In the genomic region with DNA sequence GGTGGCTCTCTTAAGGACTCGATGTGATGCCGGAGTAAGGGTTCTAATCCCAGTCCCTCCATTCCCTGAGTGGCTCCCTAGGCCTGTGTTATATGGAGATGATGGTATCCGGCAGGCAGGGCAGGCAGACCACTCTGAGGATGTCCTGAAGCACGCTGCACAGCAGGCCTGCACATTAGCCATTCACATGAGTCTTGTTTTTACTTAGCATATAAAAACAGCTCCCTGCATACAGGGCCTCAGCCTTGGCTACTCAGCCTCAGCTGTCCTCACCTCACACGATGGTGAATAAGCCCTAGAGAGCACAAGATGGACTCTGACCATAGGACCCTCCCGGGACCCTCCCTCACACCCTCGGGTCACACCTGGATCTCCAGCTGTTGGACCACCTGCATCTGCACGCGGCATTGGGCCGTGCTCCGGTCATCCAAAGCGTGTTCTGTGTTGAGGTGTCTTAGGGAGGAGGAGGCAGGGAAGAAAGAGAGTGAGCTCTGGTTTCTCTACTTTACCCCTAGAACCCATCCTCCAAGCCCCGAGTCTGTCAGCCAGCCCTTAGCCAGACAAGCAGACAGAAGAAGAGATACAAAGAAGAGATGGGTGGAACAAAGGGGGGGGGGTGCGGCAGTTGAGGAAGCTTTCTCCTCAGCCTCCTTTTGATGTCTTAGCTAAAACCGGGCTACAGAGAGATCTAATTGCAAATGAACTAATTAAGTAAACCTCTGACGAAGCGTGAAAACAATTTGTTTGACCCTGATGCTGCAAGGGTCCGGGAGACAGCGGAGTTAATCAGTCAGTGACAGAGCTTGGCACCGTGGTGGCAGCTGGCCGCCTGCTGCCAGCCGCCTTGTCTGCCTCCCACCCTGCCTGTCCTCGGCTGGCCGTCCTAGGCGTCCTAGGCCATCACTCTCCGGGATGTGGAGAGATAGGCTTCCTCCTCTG, we compare ENCODE assay signal across 11 mouse cellular contexts. TPM values are rescaled to one million over a fixed set of nuclear protein-coding genes. Genes with fewer than 3 reads are reported as not detected.
DNase-seq lines count a peak whose midpoint lies in the region; ATAC-seq and TF ChIP-seq lines count a peak whose summit lies in the region.
"Had no signal": no experiment of that assay in that cellular context is flagged by ENCODE, and none has a peak within 500 bp of the region (broad histone marks: within the 10 kb centered on the region; RNA-seq: fewer than 3 reads in every experiment).

No protein-coding gene starts in this region.

- ATAC-seq in heart, embryonic 11.5 days (replicated peaks; ENCODE audit: insufficient number of reproducible peaks, low FRiP score, low TSS enrichment) = no peak
- peak; percentile 20; the same call in 1 of the 2 replicates for ATAC-seq in forebrain, embryonic 12.5 days (ENCODE audit: low FRiP score)
- no peak for ATAC-seq in midbrain, embryonic 11.5 days (ENCODE audit: low FRiP score)
- ATAC-seq: lung, postnatal 0 days had no signal

- H3K27me3 ChIP-seq in heart, embryonic 11.5 days (ENCODE audit: control insufficient read depth, insufficient read depth, low read length) = no peaks in the 10 kb centered on the region
- H3K27me3 ChIP-seq in forebrain, embryonic 12.5 days = peaks cover 49% of the 10 kb centered on the region
- no peaks in the 10 kb centered on the region for H3K27me3 ChIP-seq in midbrain, embryonic 11.5 days (ENCODE audit: control insufficient read depth, insufficient read depth, low read length)

- H3K4me1 ChIP-seq in heart, embryonic 11.5 days (ENCODE audit: control insufficient read depth, insufficient read depth, low read length) = peaks cover 54% of the 10 kb centered on the region
- peaks cover 7 to 67% of the 10 kb centered on the region in 2 experiments for H3K4me1 ChIP-seq in ES-E14 (ENCODE audit: control insufficient read depth in 2 of 2, insufficient read depth in 2 of 2, low read length in 2 of 2, poor library complexity in 1 of 2)
- peaks cover 97% of the 10 kb centered on the region for H3K4me1 ChIP-seq in forebrain, embryonic 12.5 days
- H3K4me1 ChIP-seq in midbrain, embryonic 11.5 days (ENCODE audit: control insufficient read depth, insufficient read depth, low read length) = peaks cover 70% of the 10 kb centered on the region

- in situ Hi-C loops in ES-E14 (cut with MboI; ENCODE audit: low sequenced_read_pairs in 2 of 2, unreplicated experiment in 2 of 2) = no loop called here

- H3K4me3 ChIP-seq in heart, embryonic 11.5 days (ENCODE audit: low read depth, low read length) = no peak overlapping the region
- no peak overlapping the region for H3K4me3 ChIP-seq in ES-E14 (ENCODE audit: insufficient read depth in 1 of 2, low read depth in 1 of 2, low read length in 2 of 2, poor library complexity in 1 of 2, severe bottlenecking in 1 of 2)
- H3K4me3 ChIP-seq in forebrain, embryonic 12.5 days (replicated peaks) = 0 out of 2 replicates have a peak overlapping the region, but pooled peaks have one; percentile 15
- H3K4me3 ChIP-seq in midbrain, embryonic 11.5 days (ENCODE audit: low read depth, low read length) = no peak overlapping the region
- H3K4me3 ChIP-seq: heart, adult 2 months had no signal

- H3K36me3 ChIP-seq in heart, embryonic 11.5 days (ENCODE audit: control insufficient read depth, insufficient read depth, low read length) = peaks cover 18% of the 10 kb centered on the region
- peaks cover 60% of the 10 kb centered on the region for H3K36me3 ChIP-seq in ES-E14 (ENCODE audit: control insufficient read depth, insufficient read depth, low read length, poor library complexity, severe bottlenecking)
- H3K36me3 ChIP-seq in forebrain, embryonic 12.5 days (replicated peaks) = peaks cover 12% of the 10 kb centered on the region
- H3K36me3 ChIP-seq in midbrain, embryonic 11.5 days (ENCODE audit: control insufficient read depth, insufficient read depth, low read length) = peaks cover 10% of the 10 kb centered on the region

- no peaks in the 10 kb centered on the region for H3K9me3 ChIP-seq in heart, embryonic 11.5 days (replicated peaks; ENCODE audit: control insufficient read depth, low read length)
- no peaks in the 10 kb centered on the region for H3K9me3 ChIP-seq in ES-E14 (ENCODE audit: control insufficient read depth, insufficient read depth, low read depth, low read length)
- no peaks in the 10 kb centered on the region for H3K9me3 ChIP-seq in forebrain, embryonic 12.5 days
- H3K9me3 ChIP-seq in midbrain, embryonic 11.5 days (ENCODE audit: control insufficient read depth, low read length) = no peaks in the 10 kb centered on the region

- no peak overlapping the region for H3K4me2 ChIP-seq in heart, embryonic 11.5 days
- H3K4me2 ChIP-seq in forebrain, embryonic 12.5 days = peak overlapping the region; percentile 50
- H3K4me2 ChIP-seq in midbrain, embryonic 11.5 days = peak overlapping the region; percentile 8; the same call in 1 of the 2 replicates

- H3K27ac ChIP-seq in heart, embryonic 11.5 days (ENCODE audit: low read depth, low read length) = 0 out of 2 replicates have a peak overlapping the region, but pooled peaks have one; percentile 10
- H3K27ac ChIP-seq in ES-E14 (ENCODE audit: insufficient read depth, low read depth, low read length, poor library complexity, severe bottlenecking) = peak overlapping the region; percentile 42; the same call in 1 of the 2 replicates
- H3K27ac ChIP-seq in forebrain, embryonic 12.5 days = peak overlapping the region; percentile 88
- H3K27ac ChIP-seq in midbrain, embryonic 11.5 days (ENCODE audit: low read depth, low read length) = peak overlapping the region; percentile 80
- H3K27ac ChIP-seq: heart, adult 2 months had no signal

- intact Hi-C loops in heart, postnatal 25 days (cut with DNase I) = loop anchor here (5.0 kb wide), 1 partner anchor 45 kb away; a partner anchor contains a TSS

- no peak for DNase-seq in heart, postnatal 25 days (ENCODE audit: low spot score)
- no peak for DNase-seq in ES-E14 (ENCODE audit: low read depth, low spot score)
- DNase-seq in midbrain, embryonic 11.5 days (ENCODE audit: low spot score, missing footprints) = peak; percentile 95
- no peak for DNase-seq in layer of hippocampus, adult 9-10 months (ENCODE audit: low spot score)
- no peak for DNase-seq in kidney, adult 9 months
- no peak for DNase-seq in right cerebral cortex, postnatal 4 days
- DNase-seq: adrenal gland, adult 8-10 months; heart, adult 2 months had no signal

- peak overlapping the region; percentile 60; the same call in 1 of the 2 replicates for H3K9ac ChIP-seq in heart, embryonic 11.5 days (ENCODE audit: low read depth, low read length)
- peak overlapping the region; percentile 21; the same call in 1 of the 2 replicates for H3K9ac ChIP-seq in ES-E14 (ENCODE audit: insufficient read depth, low read depth, low read length, poor library complexity, severe bottlenecking)
- peak overlapping the region; percentile 58 for H3K9ac ChIP-seq in forebrain, embryonic 12.5 days
- peak overlapping the region; percentile 52 for H3K9ac ChIP-seq in midbrain, embryonic 11.5 days (ENCODE audit: low read length)

- WGBS in heart, embryonic 11.5 days (ENCODE audit: insufficient replicate concordance) = 57% methylated on average over 26 of the region's 26 CpGs
- 11% methylated on average over 26 of the region's 26 CpGs for WGBS in forebrain, embryonic 12.5 days
- 19% methylated on average over 26 of the region's 26 CpGs for WGBS in midbrain, embryonic 11.5 days

TF ChIP-seq in ES-E14, 5 proteins besides CTCF, POLR2A, EP300 and RAD21:
- no peak for TF ChIP-seq ZNF384 (IDR thresholded peaks at IDR 0.05; ENCODE audit: low read depth, low read length)
- no peak for TF ChIP-seq MAFK (IDR thresholded peaks at IDR 0.05; ENCODE audit: insufficient read depth, low read depth, low read length)
- TF ChIP-seq CHD2 (IDR thresholded peaks at IDR 0.05; ENCODE audit: low read depth, low read length) = no peak
- TF ChIP-seq ZC3H11A (IDR thresholded peaks at IDR 0.05; ENCODE audit: borderline replicate concordance, low read depth, low read length) = no peak

RNA-seq across cellular contexts. Expression of a gene that starts 42.6 kb away (rescaled TPM):
- polyA plus RNA-seq in heart, embryonic 11.5 days (2014; fragmentation: Nextera tagmentation; extraction: Ambion mirVana) = 28.2 and 34.6 TPM in 2 replicates
- total RNA-seq in heart, postnatal 25 days (2021) = 1 to 10 TPM; 2.4 TPM
- total RNA-seq in ES-E14 (2012; rRNA removed) = 15.6 and 25.0 TPM in 2 replicates
- polyA plus RNA-seq in forebrain, embryonic 12.5 days (2016; fragmentation: Nextera tagmentation; extraction: Ambion mirVana) = 7.2 and 9.9 TPM in 2 replicates
- 24.7 and 25.7 TPM in 2 replicates for polyA plus RNA-seq in midbrain, embryonic 11.5 days (2014; fragmentation: Nextera tagmentation; extraction: Ambion mirVana)

RNA-seq across cellular contexts. Expression of a gene that starts 47.4 kb away (rescaled TPM):
- 15.6 and 21.1 TPM in 2 replicates for polyA plus RNA-seq in heart, embryonic 11.5 days (2014; fragmentation: Nextera tagmentation; extraction: Ambion mirVana)
- total RNA-seq in heart, postnatal 25 days (2021) = 1 to 10 TPM; 9.4 to 9.6 TPM
- total RNA-seq in ES-E14 (2012; rRNA removed) = 25.2 and 42.4 TPM in 2 replicates
- polyA plus RNA-seq in forebrain, embryonic 12.5 days (2016; fragmentation: Nextera tagmentation; extraction: Ambion mirVana) = 22.6 and 24.3 TPM in 2 replicates
- polyA plus RNA-seq in midbrain, embryonic 11.5 days (2014; fragmentation: Nextera tagmentation; extraction: Ambion mirVana) = 24.6 and 27.5 TPM in 2 replicates

Comparison
In these comparisons a context has a peak if more than half of its experiments do, and no peak if none do; other contexts are left out.
1. H3K27ac ChIP-seq: peak in every context shown above with its lines; median percentile 88 in forebrain, embryonic 12.5 days; 80 in midbrain, embryonic 11.5 days; 42 in ES-E14; 10 in heart, embryonic 11.5 days.